Mouse (Mus musculus) limb, embryonic 15.5 days (tissue): ENCODE measurements around the gene Rpap3. TPM values are rescaled to one million over a fixed set of nuclear protein-coding genes. Genes with fewer than 3 reads are reported as not detected.

Experiments used
- ATAC-seq: fragments of 200-750 bp; cut with Nextera tagmentation; 2 replicates; pipeline ENCODE4 v1.8.0; 2017; ENCODE audit warnings: low read depth, moderate TSS enrichment; ENCODE audit not compliant: insufficient number of reproducible peaks, low FRiP score, low TSS enrichment
- H3K27ac ChIP-seq: fragments of 300-500 bp; sonication (generic); 2 replicates; pipeline ENCODE4 v1.5.1; 2015; ENCODE audit warnings: moderate library complexity, mild to moderate bottlenecking, inconsistent platforms
- H3K27me3 ChIP-seq: fragments of 300-500 bp; sonication (generic); 2 replicates; pipeline ENCODE4 v1.6.1; 2015; ENCODE audit warnings: inconsistent platforms
- H3K36me3 ChIP-seq: fragments of 300-500 bp; sonication (generic); 2 replicates; pipeline ENCODE4 v1.6.1; 2015; ENCODE audit warnings: inconsistent platforms
- H3K4me1 ChIP-seq: fragments of 300-500 bp; sonication (generic); 2 replicates; pipeline ENCODE4 v1.6.1; 2015; ENCODE audit warnings: inconsistent platforms
- H3K4me2 ChIP-seq: fragments of 300-500 bp; sonication (generic); 2 replicates; pipeline ENCODE4 v1.6.1; 2015; ENCODE audit warnings: mild to moderate bottlenecking, inconsistent platforms
- H3K4me3 ChIP-seq: fragments of 300-500 bp; sonication (generic); 2 replicates; pipeline ENCODE4 v1.5.1; 2015; ENCODE audit warnings: mild to moderate bottlenecking, inconsistent platforms
- H3K9ac ChIP-seq: fragments of 300-500 bp; sonication (generic); 2 replicates; pipeline ENCODE4 v1.6.1; 2015; ENCODE audit warnings: inconsistent platforms
- H3K9me3 ChIP-seq: fragments of 300-500 bp; sonication (generic); 2 replicates; pipeline ENCODE4 v1.6.1; 2016; ENCODE audit warnings: inconsistent platforms
- WGBS: fragments of 180-500 bp; shearing (Covaris S2); methylation state at CpG from one replicate; pipeline ENCODE4 v1.1.7; 2015; 5-methylcytosine and 5-hydroxymethylcytosine counted together
- polyA plus RNA-seq: library from polyadenylated mRNA; unstranded; fragments of >200 nt; fragmentation: Nextera tagmentation; extraction: Ambion mirVana; gene quantifications from 2 replicates; pipeline ENCODE4 v1.2.1, GENCODE M21; 2015

Gene Rpap3
- 20.8 and 21.2 TPM in 2 replicates for polyA plus RNA-seq

DNA sequence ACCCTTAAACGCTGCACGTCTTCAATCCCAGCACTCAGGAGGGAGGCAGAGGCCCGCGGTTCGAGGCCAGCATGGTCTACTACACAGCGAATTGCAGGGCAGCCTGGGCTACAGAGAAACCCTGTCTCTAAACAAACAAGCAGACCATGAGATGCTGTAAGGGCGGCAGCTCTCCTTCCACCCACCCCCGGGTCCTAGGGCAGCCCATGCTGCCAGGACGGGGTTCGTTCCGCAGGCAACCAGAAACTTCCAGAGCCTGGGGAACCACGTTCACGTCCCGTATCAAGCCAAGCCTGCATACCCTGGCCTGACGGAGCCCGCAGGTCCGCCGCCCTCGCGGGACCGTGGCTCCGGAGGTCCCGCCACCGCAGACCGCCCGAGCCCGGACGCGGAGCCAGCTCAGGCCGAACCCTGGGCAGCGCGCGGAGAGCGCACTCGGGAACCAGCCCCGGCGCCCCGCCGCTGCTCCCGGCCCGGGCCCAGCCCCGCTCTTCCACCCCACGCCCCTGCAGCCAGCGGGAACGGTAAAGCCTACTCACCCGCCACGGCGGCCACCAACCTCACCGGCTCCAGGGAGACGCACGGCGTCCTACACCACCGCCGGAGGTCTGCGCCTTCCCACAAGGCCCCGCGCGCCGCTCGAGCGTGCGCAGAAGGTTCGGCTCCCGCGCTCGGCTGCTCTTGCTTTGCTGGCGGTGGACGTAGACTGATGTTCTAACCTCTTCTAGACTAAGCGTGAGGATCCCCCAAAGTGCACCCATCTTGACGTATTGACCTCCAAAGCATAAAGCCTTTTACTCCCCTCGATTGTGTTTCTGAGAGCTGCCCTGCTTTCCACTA is at the start of gene Rpap3:
TSS of gene Rpap3 (minus strand) at position 615 of the 840 bp plus-strand sequence.
- Histone ChIP-seq H3K9ac (peak within 1 kb of the TSS; percentile 88), H3K27me3 (no peaks in the 10 kb centered on the region), H3K9me3 (no peaks in the 10 kb centered on the region), H3K27ac (peak within 1 kb of the TSS; percentile 67), H3K4me1 (peaks cover 14% of the 10 kb centered on the region), H3K4me3 (peak within 1 kb of the TSS; percentile 86), H3K4me2 (peak within 1 kb of the TSS; percentile 69), H3K36me3 (peaks cover 25% of the 10 kb centered on the region)
- under 1% methylated on average over 71 of the region's 71 CpGs for WGBS
- peak; percentile 87 for ATAC-seq

DNA sequence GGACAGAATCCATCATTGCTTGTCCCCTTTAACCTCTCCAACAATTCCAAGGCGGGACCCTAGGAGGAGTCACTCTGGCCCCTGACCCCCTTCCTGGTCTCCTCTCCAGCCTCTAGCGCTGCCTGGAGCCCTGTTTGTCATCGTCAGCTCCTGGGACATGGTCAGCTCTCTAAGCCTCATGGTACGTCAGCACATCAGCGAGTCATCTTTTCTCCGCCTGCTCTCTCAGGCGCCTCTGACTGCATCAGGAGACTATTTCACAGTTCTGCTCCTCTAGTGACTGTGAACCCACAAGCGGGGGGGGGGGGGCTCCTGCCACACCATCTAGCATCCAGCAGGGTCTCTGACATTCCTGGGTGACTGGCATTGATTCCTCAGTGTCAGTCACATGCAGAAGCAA is 49.7 kb upstream of the Rpap3 start:
- Histone ChIP-seq H3K27ac (no peak overlapping the region), H3K4me2 (no peak overlapping the region), H3K27me3 (no peaks in the 10 kb centered on the region), H3K4me3 (no peak overlapping the region), H3K9ac (no peak overlapping the region), H3K36me3 (peaks cover 40% of the 10 kb centered on the region), H3K4me1 (peaks cover 32% of the 10 kb centered on the region), H3K9me3 (no peaks in the 10 kb centered on the region)
- WGBS, result 52% methylated on average over 8 of the region's 8 CpGs
- no peak for ATAC-seq

DNA sequence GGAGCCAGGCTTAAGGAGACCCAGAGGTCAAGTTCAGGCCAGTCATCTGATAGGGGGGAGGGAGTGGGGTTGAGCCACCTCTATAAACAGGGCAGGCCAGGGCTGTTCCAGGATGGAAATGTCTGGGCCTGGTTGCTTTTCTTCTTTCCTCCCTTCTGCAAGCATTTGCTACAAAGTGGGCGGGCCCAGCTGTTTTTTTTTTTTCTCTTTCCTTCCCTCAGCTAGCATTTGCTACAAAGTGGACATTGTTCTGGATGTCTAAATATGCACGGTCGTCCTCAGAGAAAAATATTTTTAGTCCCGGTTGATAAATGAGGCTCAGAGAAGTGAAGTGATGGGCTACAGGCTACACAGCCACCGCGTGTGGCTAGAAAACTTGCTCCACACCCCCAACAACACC is 48.9 kb upstream of the Rpap3 start:
- ATAC-seq, result no peak
- H3K36me3 ChIP-seq, result peaks cover 39% of the 10 kb centered on the region
- H3K4me1 ChIP-seq, result peaks cover 38% of the 10 kb centered on the region
- H3K27me3 ChIP-seq, result no peaks in the 10 kb centered on the region
- no peaks in the 10 kb centered on the region for H3K9me3 ChIP-seq
- H3K27ac ChIP-seq, result no peak overlapping the region
- WGBS, result 43% methylated on average over 6 of the region's 6 CpGs
- no peak overlapping the region for H3K4me2 ChIP-seq
- no peak overlapping the region for H3K9ac ChIP-seq
- H3K4me3 ChIP-seq, result no peak overlapping the region

DNA sequence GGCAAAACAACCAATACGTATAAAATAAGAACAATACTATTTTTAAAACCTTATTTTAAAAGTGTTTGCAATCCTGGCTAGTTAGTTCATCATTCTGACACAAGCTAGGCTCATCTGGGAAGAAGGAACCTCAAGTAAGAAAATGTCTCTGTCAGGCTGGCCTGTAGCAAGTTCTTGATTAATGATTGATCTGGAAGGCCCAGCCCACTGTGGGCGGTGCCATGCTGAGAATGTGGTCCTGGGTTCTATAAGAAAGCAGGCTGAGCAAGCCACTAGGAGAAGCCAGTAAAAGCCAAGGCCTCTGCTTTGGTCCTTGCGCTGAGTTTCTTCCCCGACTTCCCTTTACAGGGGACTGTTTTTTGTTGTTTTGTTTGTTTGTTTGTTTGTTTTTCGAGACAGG is 46.9 kb upstream of the Rpap3 start:
- 88% methylated on average over 5 of the region's 5 CpGs for WGBS
- no peak for ATAC-seq
- H3K36me3 ChIP-seq, result peaks cover 35% of the 10 kb centered on the region
- H3K27ac ChIP-seq, result no peak overlapping the region
- H3K4me3 ChIP-seq, result no peak overlapping the region
- no peak overlapping the region for H3K4me2 ChIP-seq
- H3K9me3 ChIP-seq, result no peaks in the 10 kb centered on the region
- peaks cover 38% of the 10 kb centered on the region for H3K4me1 ChIP-seq
- H3K27me3 ChIP-seq, result no peaks in the 10 kb centered on the region
- H3K9ac ChIP-seq, result no peak overlapping the region

DNA sequence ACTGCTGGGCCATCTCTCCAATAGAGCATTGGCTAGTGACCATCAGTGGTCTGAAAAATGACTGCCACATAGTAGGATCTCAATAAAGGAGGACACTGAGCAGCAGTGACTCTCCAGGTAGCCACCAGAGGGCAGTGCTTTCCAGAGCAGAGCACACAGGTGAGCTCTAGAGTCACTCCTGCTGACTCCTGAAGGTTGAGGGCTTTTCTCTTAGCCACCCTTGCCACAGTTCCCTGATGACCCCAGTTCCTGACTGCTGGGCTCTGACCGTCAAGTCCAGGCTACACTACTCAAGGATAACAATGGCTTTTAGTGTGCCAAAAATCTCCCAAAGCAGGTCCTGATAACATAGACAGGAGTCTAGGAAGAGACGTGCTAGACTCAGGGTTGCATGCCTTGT is 46.1 kb upstream of the Rpap3 start:
- Histone ChIP-seq H3K9ac (no peak overlapping the region), H3K9me3 (no peaks in the 10 kb centered on the region), H3K4me1 (peaks cover 38% of the 10 kb centered on the region), H3K4me2 (no peak overlapping the region), H3K36me3 (peaks cover 31% of the 10 kb centered on the region), H3K4me3 (no peak overlapping the region), H3K27me3 (no peaks in the 10 kb centered on the region), H3K27ac (no peak overlapping the region)
- no peak for ATAC-seq
- 69% methylated on average over 2 of the region's 2 CpGs for WGBS

DNA sequence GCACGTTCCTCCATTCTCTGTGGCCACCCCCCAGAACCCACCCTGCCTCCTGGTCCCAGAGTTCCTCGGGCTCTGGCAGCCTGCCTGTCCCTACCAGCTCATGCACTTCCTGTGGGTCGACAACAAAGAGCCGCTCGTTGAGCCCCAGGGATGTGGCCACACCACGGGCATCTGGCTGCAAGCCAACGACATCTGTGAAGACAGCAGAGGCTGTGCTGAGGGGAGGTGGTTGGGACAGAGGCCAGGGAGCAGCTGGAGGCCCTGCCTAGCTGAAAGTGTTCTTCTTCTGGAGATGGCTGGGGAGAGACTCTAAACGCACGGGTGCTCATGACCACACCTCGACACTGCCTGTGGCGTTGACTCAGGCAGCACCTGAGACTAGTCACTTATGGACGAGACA is 45.1 kb upstream of the Rpap3 start:
- Histone ChIP-seq H3K4me1 (peaks cover 34% of the 10 kb centered on the region), H3K9ac (no peak overlapping the region), H3K9me3 (no peaks in the 10 kb centered on the region), H3K27me3 (no peaks in the 10 kb centered on the region), H3K4me3 (no peak overlapping the region), H3K4me2 (peak overlapping the region; percentile 17; the same call in 1 of the 2 replicates), H3K36me3 (peaks cover 27% of the 10 kb centered on the region), H3K27ac (peak overlapping the region; percentile 62)
- WGBS, result 6% methylated on average over 12 of the region's 12 CpGs
- peak; percentile 76 for ATAC-seq

DNA sequence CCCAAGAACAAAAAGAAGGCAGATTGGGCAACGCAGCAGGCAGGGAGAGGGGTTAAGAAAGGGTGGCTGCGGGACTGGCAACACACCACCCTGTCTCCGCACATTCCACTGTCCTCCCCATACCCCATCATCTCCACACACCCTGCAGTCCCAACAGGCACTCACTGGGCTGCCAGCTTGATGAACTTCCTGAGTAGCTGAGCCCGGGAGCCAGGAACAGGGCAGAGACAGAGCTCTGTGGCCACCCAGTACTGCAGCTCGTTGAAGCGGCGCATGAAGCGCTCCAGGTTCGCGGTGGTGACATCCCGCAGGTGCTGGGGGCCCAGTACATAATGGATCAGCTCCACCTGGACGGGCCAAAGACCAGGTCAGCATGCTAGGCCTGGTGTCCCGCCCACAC is 44.2 kb upstream of the Rpap3 start:
- H3K9ac ChIP-seq, result no peak overlapping the region
- no peaks in the 10 kb centered on the region for H3K9me3 ChIP-seq

DNA sequence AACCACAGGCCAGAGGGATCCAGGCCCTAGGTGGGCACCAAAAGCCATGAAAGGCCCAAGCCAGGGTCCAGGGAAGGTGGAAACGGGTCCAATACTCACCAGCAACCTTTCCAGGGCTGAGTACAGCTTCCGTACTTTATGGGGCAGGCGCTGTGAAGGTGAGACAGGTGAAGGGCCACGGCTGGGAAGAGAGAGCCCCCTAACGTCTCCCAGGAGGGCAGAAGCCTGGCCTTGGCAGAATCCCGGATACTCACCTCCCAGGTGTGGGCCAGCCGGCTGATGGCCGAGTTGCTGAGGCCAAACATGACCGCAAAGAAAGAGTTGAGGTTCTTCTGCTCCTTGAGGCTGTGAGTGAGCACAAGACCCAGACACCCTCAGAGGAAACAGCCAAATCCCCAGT is 43.8 kb upstream of the Rpap3 start:
- Histone ChIP-seq H3K4me3 (no peak overlapping the region), H3K9me3 (no peaks in the 10 kb centered on the region), H3K27ac (no peak overlapping the region), H3K27me3 (no peaks in the 10 kb centered on the region), H3K9ac (no peak overlapping the region), H3K4me1 (peaks cover 34% of the 10 kb centered on the region), H3K36me3 (peaks cover 27% of the 10 kb centered on the region), H3K4me2 (no peak overlapping the region)
- no peak for ATAC-seq
- WGBS, result 88% methylated on average over 9 of the region's 9 CpGs

More for the DNA sequence above, 44.2 kb upstream of the Rpap3 start:
- Histone ChIP-seq H3K4me3 (no peak overlapping the region), H3K27me3 (no peaks in the 10 kb centered on the region), H3K4me1 (peaks cover 35% of the 10 kb centered on the region), H3K4me2 (no peak overlapping the region), H3K27ac (no peak overlapping the region), H3K36me3 (peaks cover 27% of the 10 kb centered on the region)
- WGBS, result 79% methylated on average over 13 of the region's 13 CpGs
- ATAC-seq, result no peak

DNA sequence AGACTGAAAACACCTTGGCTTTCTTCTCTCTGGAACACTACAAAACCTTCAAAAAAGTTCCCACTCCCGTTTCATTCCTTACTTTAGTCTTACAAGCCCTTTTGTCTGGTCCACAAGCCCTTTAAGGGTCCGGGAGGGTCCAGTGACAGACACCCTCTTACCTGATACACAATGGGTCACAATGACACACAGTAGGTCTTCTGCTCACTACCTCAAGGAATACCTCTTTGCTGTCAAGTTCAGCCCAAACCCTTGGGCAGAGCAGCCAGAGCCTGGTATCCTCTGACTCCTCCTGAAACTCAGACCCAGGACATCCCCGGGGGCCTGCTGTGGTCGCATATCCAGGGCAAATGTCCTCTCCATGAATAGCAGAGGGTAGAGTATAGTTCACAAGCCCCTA is 43.3 kb upstream of the Rpap3 start:
- WGBS, result 90% methylated on average over 4 of the region's 4 CpGs
- Histone ChIP-seq H3K9me3 (no peaks in the 10 kb centered on the region), H3K27ac (no peak overlapping the region), H3K4me1 (peaks cover 33% of the 10 kb centered on the region), H3K27me3 (no peaks in the 10 kb centered on the region), H3K4me2 (no peak overlapping the region), H3K36me3 (peaks cover 27% of the 10 kb centered on the region), H3K9ac (no peak overlapping the region), H3K4me3 (no peak overlapping the region)
- ATAC-seq, result no peak

DNA sequence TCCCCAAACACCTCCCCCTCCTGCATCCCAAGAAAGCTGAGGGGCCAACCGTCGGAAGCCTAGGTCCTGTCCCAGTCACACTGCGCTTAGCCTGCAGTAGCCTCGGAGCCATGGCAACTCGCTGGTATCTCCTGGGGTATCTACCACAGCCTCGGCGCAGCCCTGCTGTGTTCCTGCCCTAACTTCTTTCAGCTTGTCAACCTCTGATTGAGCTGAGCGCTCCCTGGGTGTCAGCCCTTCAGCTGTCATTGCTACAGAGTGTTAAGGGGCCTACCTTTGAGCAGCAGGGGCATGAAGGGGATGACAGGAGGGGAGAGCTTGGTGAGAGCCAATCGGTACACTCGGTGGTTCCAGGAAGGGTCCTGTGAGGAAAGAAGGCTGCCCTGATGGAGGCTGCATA is 42.7 kb upstream of the Rpap3 start:
- Histone ChIP-seq H3K27me3 (no peaks in the 10 kb centered on the region), H3K4me1 (peaks cover 29% of the 10 kb centered on the region), H3K4me3 (no peak overlapping the region), H3K9me3 (no peaks in the 10 kb centered on the region), H3K9ac (no peak overlapping the region), H3K36me3 (peaks cover 27% of the 10 kb centered on the region), H3K27ac (no peak overlapping the region), H3K4me2 (no peak overlapping the region)
- 62% methylated on average over 10 of the region's 10 CpGs for WGBS
- ATAC-seq, result no peak

DNA sequence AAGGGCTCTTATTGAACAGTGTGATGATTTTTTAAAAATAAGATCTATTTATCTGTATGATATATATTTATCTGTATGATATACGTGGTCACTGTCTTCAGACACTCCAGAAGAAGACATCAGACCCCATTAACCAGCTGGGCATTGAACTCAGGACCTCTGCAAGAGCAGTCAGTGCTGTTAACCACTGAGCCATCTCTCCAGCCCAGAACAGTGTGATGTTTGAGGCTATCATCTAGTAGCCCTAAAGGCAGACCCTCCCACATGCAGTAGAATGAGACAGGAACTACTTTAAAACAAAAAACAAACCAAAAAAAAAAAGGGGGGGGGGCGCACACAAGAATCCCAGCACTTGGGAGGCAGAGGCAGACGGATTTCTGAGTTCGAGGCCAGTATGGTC is 41.9 kb upstream of the Rpap3 start:
- WGBS, result 92% methylated on average over 4 of the region's 4 CpGs
- Histone ChIP-seq H3K9me3 (no peaks in the 10 kb centered on the region), H3K4me1 (peaks cover 29% of the 10 kb centered on the region), H3K4me2 (no peak overlapping the region), H3K27me3 (no peaks in the 10 kb centered on the region), H3K36me3 (peaks cover 25% of the 10 kb centered on the region), H3K27ac (no peak overlapping the region), H3K4me3 (no peak overlapping the region), H3K9ac (no peak overlapping the region)
- ATAC-seq, result no peak

DNA sequence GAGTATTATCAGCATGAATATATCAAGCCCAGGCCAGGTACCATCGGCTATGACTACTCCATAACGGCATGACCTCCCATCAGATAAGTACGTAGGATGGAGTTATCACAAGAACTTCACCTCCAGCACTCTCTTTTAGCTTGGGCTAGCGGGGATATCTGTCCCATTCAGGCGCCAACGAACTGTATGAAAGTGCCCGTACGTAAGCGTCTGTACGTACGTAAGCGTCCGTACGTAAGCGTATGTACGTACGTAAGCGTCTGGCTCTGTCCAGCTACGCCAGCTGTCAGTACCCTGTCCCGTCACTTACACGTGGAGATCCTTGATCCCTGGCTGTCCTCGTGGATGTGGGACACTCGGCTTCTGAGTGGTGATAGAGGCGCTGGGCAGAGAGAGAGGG is 41.1 kb upstream of the Rpap3 start:
- ATAC-seq, result no peak
- H3K36me3 ChIP-seq, result peaks cover 24% of the 10 kb centered on the region
- peaks cover 29% of the 10 kb centered on the region for H3K4me1 ChIP-seq
- H3K9ac ChIP-seq, result no peak overlapping the region
- H3K27me3 ChIP-seq, result no peaks in the 10 kb centered on the region
- no peak overlapping the region for H3K4me3 ChIP-seq
- no peaks in the 10 kb centered on the region for H3K9me3 ChIP-seq
- 94% methylated on average over 24 of the region's 24 CpGs for WGBS
- no peak overlapping the region for H3K4me2 ChIP-seq
- H3K27ac ChIP-seq, result no peak overlapping the region
